Mouse (Mus musculus): ENCODE data around the gene Mtfmt. TPM values are rescaled to one million over a fixed set of nuclear protein-coding genes. Genes with fewer than 3 reads are reported as not detected.
A peak's percentile ranks its signal among the peaks of the same experiment; 100 is the strongest.

Mtfmt gene
- polyA plus RNA-seq, 1 experiment from 2014 or later: 21.1 TPM

DNA sequence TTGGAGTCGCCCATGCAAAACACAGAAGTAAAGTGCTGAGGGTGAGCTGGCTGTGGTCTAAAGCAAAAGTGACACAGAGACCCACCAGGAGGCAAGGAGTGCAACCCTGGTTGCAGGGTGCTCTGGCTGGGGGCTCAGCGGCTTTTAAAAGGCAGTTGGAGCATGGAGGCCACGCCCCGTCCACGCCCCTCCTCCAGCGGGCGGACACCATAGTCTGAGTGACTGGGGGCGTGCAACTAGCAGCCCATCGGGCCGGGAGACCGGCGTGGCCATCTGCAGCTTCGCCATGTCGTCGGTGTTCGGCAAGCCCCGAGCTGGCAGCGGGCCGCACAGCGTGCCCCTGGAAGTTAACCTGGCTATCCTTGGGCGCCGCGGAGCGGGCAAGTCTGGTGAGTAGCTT lies 37.3 kb upstream of the Mtfmt start, which contains the start of gene Rasl12:
Gene Rasl12, plus strand, starts transcription at position 228 of the 400 bp plus-strand sequence.
- Histone ChIP-seq H3K4me3 (ENCODE audit: low read depth, low read length) (peak within 1 kb of the TSS; percentile 45), H3K27ac (replicated peaks; ENCODE audit: low read depth, low read length) (no peak within 1 kb of the TSS), H3K27me3 (ENCODE audit: control insufficient read depth, insufficient read depth, low read length) (no peaks in the 10 kb centered on the region), H3K9me3 (ENCODE audit: control insufficient read depth, low read length) (no peaks in the 10 kb centered on the region), H3K9ac (ENCODE audit: low read length) (peak within 1 kb of the TSS; percentile 69), H3K4me2 (ENCODE audit: low read depth, severe bottlenecking) (peak within 1 kb of the TSS; percentile 80), H3K36me3 (ENCODE audit: control insufficient read depth, insufficient read depth, low read length) (no peaks in the 10 kb centered on the region), H3K4me1 (ENCODE audit: control insufficient read depth, insufficient read depth, low read length) (no peaks in the 10 kb centered on the region)
- under 1% methylated on average over 24 of the region's 24 CpGs for whole genome bisulfite sequencing
- peak; percentile 68; the same call in 1 of the 2 replicates for ATAC-seq (ENCODE audit: insufficient number of reproducible peaks, low FRiP score, low TSS enrichment, low read depth)
- peak; percentile 88 for DNase-seq (ENCODE audit: low spot score)

DNA sequence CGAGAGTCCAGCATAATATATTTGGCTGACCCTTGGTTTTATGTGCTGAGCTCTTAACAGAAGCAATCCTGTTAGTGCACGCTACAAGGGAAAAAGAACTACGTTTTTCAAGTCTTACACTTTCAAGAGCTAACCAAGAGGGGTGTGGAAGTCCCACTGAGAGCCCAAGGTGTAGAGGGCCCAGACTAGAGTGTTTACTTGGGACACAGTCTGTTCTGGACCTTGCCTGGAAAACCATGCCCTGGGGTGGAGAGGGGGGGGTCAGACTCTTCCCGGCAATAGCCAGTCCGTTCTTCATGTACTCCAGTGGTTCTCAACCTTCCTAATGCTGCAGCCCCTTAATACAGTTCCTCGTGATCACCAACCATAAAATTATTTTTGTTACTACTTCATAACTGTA lies 35.6 kb upstream of the Mtfmt start:
- Histone ChIP-seq H3K9ac (ENCODE audit: low read length) (no peak overlapping the region), H3K4me1 (ENCODE audit: control insufficient read depth, insufficient read depth, low read length) (no peaks in the 10 kb centered on the region), H3K27me3 (ENCODE audit: control insufficient read depth, insufficient read depth, low read length) (no peaks in the 10 kb centered on the region), H3K36me3 (ENCODE audit: control insufficient read depth, insufficient read depth, low read length) (no peaks in the 10 kb centered on the region), H3K9me3 (ENCODE audit: control insufficient read depth, low read length) (no peaks in the 10 kb centered on the region), H3K4me2 (ENCODE audit: low read depth, severe bottlenecking) (no peak overlapping the region), H3K27ac (replicated peaks; ENCODE audit: low read depth, low read length) (no peak overlapping the region), H3K4me3 (ENCODE audit: low read depth, low read length) (no peak overlapping the region)
- WGBS: 90% methylated on average over 6 of the region's 6 CpGs
- no peak for DNase-seq (ENCODE audit: low spot score)
- ATAC-seq (ENCODE audit: insufficient number of reproducible peaks, low FRiP score, low TSS enrichment, low read depth): no peak

DNA sequence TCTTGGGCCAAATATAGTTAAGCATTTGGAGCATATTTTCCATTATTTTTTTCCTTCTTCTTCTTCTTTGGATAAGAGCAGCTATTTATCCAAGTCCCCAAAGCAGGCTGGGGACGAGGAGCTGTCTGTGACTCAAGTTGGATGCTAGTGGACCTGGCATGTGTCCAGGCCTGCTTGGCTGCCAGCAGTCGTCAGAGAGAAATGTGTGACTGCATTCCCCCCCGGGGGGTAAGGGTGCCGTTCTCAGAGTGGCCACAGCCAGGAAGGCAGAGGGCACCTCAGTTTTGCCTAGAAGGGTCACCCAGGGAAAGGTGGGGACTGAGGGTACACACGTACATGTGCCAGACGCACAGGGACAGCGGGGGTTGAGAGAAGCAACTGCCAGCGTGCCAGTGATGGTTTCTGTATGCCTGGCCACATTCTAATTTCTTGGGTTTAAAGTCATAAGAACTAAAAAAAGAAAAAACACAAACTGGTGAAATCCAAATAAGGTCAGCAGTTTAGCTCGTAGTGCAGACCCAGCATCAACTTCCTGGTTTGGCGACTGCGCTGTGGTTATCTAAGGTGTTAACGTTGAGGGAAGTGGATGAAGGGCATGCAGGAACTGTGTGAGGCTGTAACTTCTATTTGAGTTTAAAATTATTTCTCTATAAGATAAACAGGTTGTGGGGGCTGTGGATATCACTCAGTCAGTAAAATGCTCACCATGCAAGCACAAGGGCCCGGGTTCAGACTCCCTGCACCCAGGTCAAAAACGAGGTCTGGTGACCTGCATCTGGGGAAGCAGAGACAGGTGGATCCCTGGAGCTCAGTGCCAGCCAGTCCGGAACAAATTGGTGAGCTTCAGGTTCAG lies 31.0 kb upstream of the Mtfmt start:
- ATAC-seq (ENCODE audit: insufficient number of reproducible peaks, low FRiP score, low TSS enrichment, low read depth) (no peak), DNase-seq (ENCODE audit: low spot score) (no peak)
- Histone ChIP-seq H3K4me3 (ENCODE audit: low read depth, low read length) (no peak overlapping the region), H3K36me3 (ENCODE audit: control insufficient read depth, insufficient read depth, low read length) (no peaks in the 10 kb centered on the region), H3K9ac (ENCODE audit: low read length) (no peak overlapping the region), H3K9me3 (ENCODE audit: control insufficient read depth, low read length) (no peaks in the 10 kb centered on the region), H3K4me2 (ENCODE audit: low read depth, severe bottlenecking) (no peak overlapping the region), H3K4me1 (ENCODE audit: control insufficient read depth, insufficient read depth, low read length) (no peaks in the 10 kb centered on the region), H3K27ac (replicated peaks; ENCODE audit: low read depth, low read length) (no peak overlapping the region), H3K27me3 (ENCODE audit: control insufficient read depth, insufficient read depth, low read length) (no peaks in the 10 kb centered on the region)
- 75% methylated on average over 15 of the region's 15 CpGs for WGBS

DNA sequence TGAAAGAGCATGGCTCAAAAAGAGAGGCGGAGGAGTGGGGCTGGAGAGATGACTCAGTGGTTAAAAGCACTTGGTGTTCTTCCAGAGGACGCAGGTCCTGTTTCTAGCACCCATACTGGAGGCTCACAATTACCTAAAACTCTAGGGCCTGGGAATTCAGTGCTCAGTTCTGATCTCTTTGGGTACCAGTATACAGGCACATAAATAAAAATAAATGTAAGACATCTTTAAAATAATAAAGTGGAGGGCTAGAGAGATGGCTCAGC lies 30.5 kb upstream of the Mtfmt start:
- no peak overlapping the region for H3K9ac ChIP-seq (ENCODE audit: low read length)
- WGBS: 78% methylated on average over 2 of the region's 2 CpGs
- no peak overlapping the region for H3K4me3 ChIP-seq (ENCODE audit: low read depth, low read length)
- no peaks in the 10 kb centered on the region for H3K36me3 ChIP-seq (ENCODE audit: control insufficient read depth, insufficient read depth, low read length)
- no peak overlapping the region for H3K4me2 ChIP-seq (ENCODE audit: low read depth, severe bottlenecking)
- no peaks in the 10 kb centered on the region for H3K9me3 ChIP-seq (ENCODE audit: control insufficient read depth, low read length)
- DNase-seq (ENCODE audit: low spot score) (no peak), ATAC-seq (ENCODE audit: insufficient number of reproducible peaks, low FRiP score, low TSS enrichment, low read depth) (no peak)
- H3K4me1 ChIP-seq (ENCODE audit: control insufficient read depth, insufficient read depth, low read length): no peaks in the 10 kb centered on the region
- no peaks in the 10 kb centered on the region for H3K27me3 ChIP-seq (ENCODE audit: control insufficient read depth, insufficient read depth, low read length)
- H3K27ac ChIP-seq (replicated peaks; ENCODE audit: low read depth, low read length): no peak overlapping the region

DNA sequence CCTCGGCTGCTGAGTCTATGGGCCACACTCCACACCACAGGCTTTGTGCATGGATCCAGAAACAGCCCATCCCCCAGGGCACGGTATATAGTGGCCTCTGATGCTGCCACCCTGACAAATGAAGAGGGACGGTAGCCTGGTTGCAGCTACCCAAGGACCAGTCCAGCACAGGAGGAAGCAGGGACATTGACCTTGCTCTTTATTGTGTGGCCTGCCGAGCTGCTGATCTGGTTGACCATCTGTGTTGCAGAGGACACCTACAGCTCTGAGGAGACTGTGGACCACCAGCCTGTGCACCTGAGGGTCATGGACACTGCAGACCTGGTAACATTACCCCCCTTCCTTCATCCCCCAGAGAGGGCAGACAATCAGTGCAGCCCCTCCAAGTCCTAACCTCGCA lies 28.3 kb upstream of the Mtfmt start:
- Histone ChIP-seq H3K9me3 (ENCODE audit: control insufficient read depth, low read length) (no peaks in the 10 kb centered on the region), H3K27me3 (ENCODE audit: control insufficient read depth, insufficient read depth, low read length) (no peaks in the 10 kb centered on the region), H3K4me1 (ENCODE audit: control insufficient read depth, insufficient read depth, low read length) (no peaks in the 10 kb centered on the region), H3K27ac (replicated peaks; ENCODE audit: low read depth, low read length) (no peak overlapping the region), H3K4me3 (ENCODE audit: low read depth, low read length) (no peak overlapping the region), H3K36me3 (ENCODE audit: control insufficient read depth, insufficient read depth, low read length) (no peaks in the 10 kb centered on the region), H3K4me2 (ENCODE audit: low read depth, severe bottlenecking) (no peak overlapping the region), H3K9ac (ENCODE audit: low read length) (no peak overlapping the region)
- DNase-seq (ENCODE audit: low spot score): no peak
- ATAC-seq (ENCODE audit: insufficient number of reproducible peaks, low FRiP score, low TSS enrichment, low read depth): no peak
- WGBS: 80% methylated on average over 5 of the region's 5 CpGs

DNA sequence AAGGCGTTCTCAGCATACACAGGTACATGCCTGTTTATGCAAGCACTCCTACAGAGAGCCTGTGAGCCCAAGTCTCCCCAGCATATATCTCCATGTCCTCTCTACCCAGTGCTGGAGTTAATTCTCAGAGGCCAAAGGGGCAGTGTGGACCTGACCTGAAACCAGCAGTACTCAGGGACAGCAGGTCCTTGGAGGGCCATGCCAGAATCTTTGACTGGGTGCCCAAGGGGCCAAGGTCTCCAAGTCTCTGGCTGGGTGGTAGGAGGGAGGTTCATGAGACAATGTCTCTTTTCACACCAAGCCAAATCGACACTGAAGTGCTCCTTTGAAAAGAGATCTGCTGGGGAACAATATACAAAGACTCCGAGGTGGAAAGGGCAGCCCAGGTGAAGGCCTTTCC lies 27.7 kb upstream of the Mtfmt start:
- Histone ChIP-seq H3K9me3 (ENCODE audit: control insufficient read depth, low read length) (no peaks in the 10 kb centered on the region), H3K27ac (replicated peaks; ENCODE audit: low read depth, low read length) (no peak overlapping the region), H3K4me3 (ENCODE audit: low read depth, low read length) (no peak overlapping the region), H3K36me3 (ENCODE audit: control insufficient read depth, insufficient read depth, low read length) (no peaks in the 10 kb centered on the region), H3K4me2 (ENCODE audit: low read depth, severe bottlenecking) (no peak overlapping the region), H3K9ac (ENCODE audit: low read length) (no peak overlapping the region), H3K4me1 (ENCODE audit: control insufficient read depth, insufficient read depth, low read length) (no peaks in the 10 kb centered on the region), H3K27me3 (ENCODE audit: control insufficient read depth, insufficient read depth, low read length) (no peaks in the 10 kb centered on the region)
- 80% methylated on average over 3 of the region's 3 CpGs for whole genome bisulfite sequencing
- no peak for ATAC-seq (ENCODE audit: insufficient number of reproducible peaks, low FRiP score, low TSS enrichment, low read depth)
- no peak for DNase-seq (ENCODE audit: low spot score)

DNA sequence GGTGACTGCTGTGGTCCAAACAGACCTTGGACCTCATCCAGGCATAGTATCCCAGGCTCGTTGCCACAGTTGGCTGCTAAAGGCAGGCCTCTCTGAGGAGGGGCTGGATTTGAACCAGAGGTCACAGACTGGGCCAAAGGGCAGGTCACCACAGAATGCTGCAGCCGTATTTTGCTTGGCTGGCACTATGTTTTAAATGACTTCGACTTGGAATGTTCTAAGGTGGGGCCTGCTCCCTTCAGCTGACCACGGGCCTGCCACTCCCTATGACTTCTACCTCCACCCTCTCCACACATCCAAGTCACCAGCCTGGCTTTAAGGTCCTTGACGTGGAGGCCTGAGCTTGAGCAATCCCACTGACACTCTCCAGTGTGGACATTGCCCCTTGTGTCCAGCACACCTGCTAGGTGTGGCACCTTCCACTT lies 26.7 kb upstream of the Mtfmt start:
- H3K9me3 ChIP-seq (ENCODE audit: control insufficient read depth, low read length): no peaks in the 10 kb centered on the region
- DNase-seq (ENCODE audit: low spot score): no peak
- no peaks in the 10 kb centered on the region for H3K4me1 ChIP-seq (ENCODE audit: control insufficient read depth, insufficient read depth, low read length)
- no peaks in the 10 kb centered on the region for H3K27me3 ChIP-seq (ENCODE audit: control insufficient read depth, insufficient read depth, low read length)
- H3K36me3 ChIP-seq (ENCODE audit: control insufficient read depth, insufficient read depth, low read length): no peaks in the 10 kb centered on the region
- 75% methylated on average over 5 of the region's 5 CpGs for WGBS
- no peak overlapping the region for H3K4me2 ChIP-seq (ENCODE audit: low read depth, severe bottlenecking)
- H3K4me3 ChIP-seq (ENCODE audit: low read depth, low read length): no peak overlapping the region
- H3K9ac ChIP-seq (ENCODE audit: low read length): no peak overlapping the region
- no peak overlapping the region for H3K27ac ChIP-seq (replicated peaks; ENCODE audit: low read depth, low read length)
- ATAC-seq (ENCODE audit: insufficient number of reproducible peaks, low FRiP score, low TSS enrichment, low read depth): no peak

DNA sequence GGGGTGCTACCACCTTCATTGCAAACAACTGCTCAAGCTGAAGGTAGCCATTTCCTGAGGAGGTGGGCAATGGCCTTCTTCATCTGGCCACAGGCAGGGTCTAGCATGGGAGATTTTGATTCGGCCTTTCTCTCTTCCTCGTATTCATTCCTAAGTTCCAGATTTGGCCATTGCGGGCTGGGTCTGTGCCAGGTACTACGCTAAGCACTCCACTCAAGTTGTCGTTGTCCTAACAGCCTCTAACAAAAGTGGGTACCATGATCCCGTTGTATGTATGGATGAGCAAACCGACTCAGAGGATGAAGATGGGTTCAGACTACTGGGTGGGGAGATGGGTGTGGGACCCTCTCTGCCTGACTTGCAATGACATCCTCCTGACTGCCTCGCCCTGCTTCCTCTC lies 25.2 kb upstream of the Mtfmt start:
- 94% methylated on average over 8 of the region's 8 CpGs for whole genome bisulfite sequencing
- no peak overlapping the region for H3K4me2 ChIP-seq (ENCODE audit: low read depth, severe bottlenecking)

DNA sequence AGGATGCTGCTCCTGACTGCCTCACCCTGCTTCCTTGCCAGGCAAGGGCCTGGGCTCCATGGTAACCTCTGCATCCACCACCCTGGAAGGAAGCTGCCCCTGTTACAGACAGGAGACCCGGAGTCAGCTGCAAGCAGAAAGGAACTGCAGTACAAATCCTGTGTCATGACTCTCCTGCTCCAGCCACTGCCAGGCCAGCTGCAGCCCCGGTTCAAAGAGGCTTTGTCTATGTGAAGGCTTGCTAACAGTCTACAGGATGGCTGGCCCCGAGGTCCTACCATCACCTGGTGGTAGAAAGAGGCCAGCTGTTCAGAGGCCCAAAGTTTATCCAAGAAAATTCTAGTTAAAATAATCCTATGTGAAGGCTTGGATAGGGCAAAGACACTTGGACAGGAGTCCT lies 24.3 kb upstream of the Mtfmt start:
- no peak overlapping the region for H3K4me3 ChIP-seq (ENCODE audit: low read depth, low read length)
- DNase-seq (ENCODE audit: low spot score) (no peak), ATAC-seq (ENCODE audit: insufficient number of reproducible peaks, low FRiP score, low TSS enrichment, low read depth) (no peak)
- no peak overlapping the region for H3K4me2 ChIP-seq (ENCODE audit: low read depth, severe bottlenecking)
- H3K9me3 ChIP-seq (ENCODE audit: control insufficient read depth, low read length): no peaks in the 10 kb centered on the region
- H3K36me3 ChIP-seq (ENCODE audit: control insufficient read depth, insufficient read depth, low read length): no peaks in the 10 kb centered on the region
- no peaks in the 10 kb centered on the region for H3K4me1 ChIP-seq (ENCODE audit: control insufficient read depth, insufficient read depth, low read length)
- 71% methylated on average over 3 of the region's 3 CpGs for WGBS
- no peak overlapping the region for H3K9ac ChIP-seq (ENCODE audit: low read length)
- no peak overlapping the region for H3K27ac ChIP-seq (replicated peaks; ENCODE audit: low read depth, low read length)
- H3K27me3 ChIP-seq (ENCODE audit: control insufficient read depth, insufficient read depth, low read length): no peaks in the 10 kb centered on the region

More for the DNA sequence above, 25.2 kb upstream of the Mtfmt start:
- H3K36me3 ChIP-seq (ENCODE audit: control insufficient read depth, insufficient read depth, low read length): no peaks in the 10 kb centered on the region
- no peaks in the 10 kb centered on the region for H3K4me1 ChIP-seq (ENCODE audit: control insufficient read depth, insufficient read depth, low read length)
- H3K4me3 ChIP-seq (ENCODE audit: low read depth, low read length): no peak overlapping the region
- DNase-seq (ENCODE audit: low spot score): no peak
- no peaks in the 10 kb centered on the region for H3K27me3 ChIP-seq (ENCODE audit: control insufficient read depth, insufficient read depth, low read length)
- H3K27ac ChIP-seq (replicated peaks; ENCODE audit: low read depth, low read length): no peak overlapping the region
- no peak for ATAC-seq (ENCODE audit: insufficient number of reproducible peaks, low FRiP score, low TSS enrichment, low read depth)
- H3K9me3 ChIP-seq (ENCODE audit: control insufficient read depth, low read length): no peaks in the 10 kb centered on the region
- H3K9ac ChIP-seq (ENCODE audit: low read length): no peak overlapping the region

Measured in limb, embryonic 11.5 days (tissue).